Mouse (Mus musculus) kidney, adult 18-20 months (tissue): ENCODE results near the gene Ppm1j.
A peak's percentile ranks its signal among the peaks of the same experiment; 100 is the strongest.

ENCODE experiments used
- DNase-seq: peaks from one replicate; pipeline ENCODE4 v3.0.0; 2021

The Ppm1j gene

GRCm38 (mm10) chr3:104815346-104815745, 34.5 kb downstream of the Ppm1j start:
- DNase-seq, result no peak

- DNase-seq, result no peak
These were observed 35.3 kb downstream of the Ppm1j start for GRCm38 (mm10) chr3:104816130-104816529.

GRCm38 (mm10) chr3:104817481-104817990, 36.7 kb downstream of the Ppm1j start:
- DNase-seq, result peak; percentile 80

- DNase-seq, result peak; percentile 79
These were observed 37.3 kb downstream of the Ppm1j start, which contains the start of gene Mov10 for GRCm38 (mm10) chr3:104817991-104818748. Mov10 (minus strand) TSS chr3:104818563.

GRCm38 (mm10) chr3:104818749-104819134, 37.9 kb downstream of the Ppm1j start:
- no peak for DNase-seq

- no peak for DNase-seq
These were observed 39.6 kb downstream of the Ppm1j start for GRCm38 (mm10) chr3:104820426-104820825.

- no peak for DNase-seq
These were observed 41.6 kb downstream of the Ppm1j start for GRCm38 (mm10) chr3:104822413-104822812.
